Mouse (Mus musculus): ENCODE results near the gene Cfap73. TPM values are rescaled to one million over a fixed set of nuclear protein-coding genes. Genes with fewer than 3 reads are reported as not detected.

Cfap73 gene
- polyA plus RNA-seq, 1 experiment from 2014 or later, result not detected

DNA sequence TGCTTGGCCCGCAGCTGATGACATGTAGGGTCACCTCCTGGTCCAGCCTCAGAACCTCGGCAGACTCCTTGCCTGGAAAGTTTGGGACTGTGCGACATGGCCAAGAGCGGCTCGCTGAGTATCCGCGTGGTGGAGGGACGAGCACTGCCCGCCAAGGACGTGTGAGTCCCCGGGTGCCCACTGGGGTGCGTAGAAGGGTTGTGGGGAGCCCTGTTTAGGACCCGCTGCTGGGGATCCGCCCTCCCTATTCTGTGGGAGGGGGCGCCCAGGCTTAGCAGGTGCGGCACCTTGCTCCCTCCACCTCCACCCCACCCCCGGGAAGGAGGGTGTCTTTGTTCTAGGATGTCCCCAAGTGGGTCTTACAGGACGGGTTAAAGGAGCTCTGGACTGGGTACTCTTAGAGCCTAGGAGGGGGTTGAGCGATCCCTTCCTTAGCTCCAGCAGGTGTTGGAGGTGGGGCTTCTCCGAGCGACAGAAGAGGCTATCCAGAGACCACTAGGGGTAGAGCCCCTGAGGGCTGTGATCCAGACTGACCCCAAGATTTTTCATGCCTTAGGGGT lies 15.4 kb upstream of the Cfap73 start:
- peaks cover 28% of the 10 kb centered on the region for H3K27me3 ChIP-seq (ENCODE audit: control insufficient read depth, insufficient read depth, low read length)

DNA sequence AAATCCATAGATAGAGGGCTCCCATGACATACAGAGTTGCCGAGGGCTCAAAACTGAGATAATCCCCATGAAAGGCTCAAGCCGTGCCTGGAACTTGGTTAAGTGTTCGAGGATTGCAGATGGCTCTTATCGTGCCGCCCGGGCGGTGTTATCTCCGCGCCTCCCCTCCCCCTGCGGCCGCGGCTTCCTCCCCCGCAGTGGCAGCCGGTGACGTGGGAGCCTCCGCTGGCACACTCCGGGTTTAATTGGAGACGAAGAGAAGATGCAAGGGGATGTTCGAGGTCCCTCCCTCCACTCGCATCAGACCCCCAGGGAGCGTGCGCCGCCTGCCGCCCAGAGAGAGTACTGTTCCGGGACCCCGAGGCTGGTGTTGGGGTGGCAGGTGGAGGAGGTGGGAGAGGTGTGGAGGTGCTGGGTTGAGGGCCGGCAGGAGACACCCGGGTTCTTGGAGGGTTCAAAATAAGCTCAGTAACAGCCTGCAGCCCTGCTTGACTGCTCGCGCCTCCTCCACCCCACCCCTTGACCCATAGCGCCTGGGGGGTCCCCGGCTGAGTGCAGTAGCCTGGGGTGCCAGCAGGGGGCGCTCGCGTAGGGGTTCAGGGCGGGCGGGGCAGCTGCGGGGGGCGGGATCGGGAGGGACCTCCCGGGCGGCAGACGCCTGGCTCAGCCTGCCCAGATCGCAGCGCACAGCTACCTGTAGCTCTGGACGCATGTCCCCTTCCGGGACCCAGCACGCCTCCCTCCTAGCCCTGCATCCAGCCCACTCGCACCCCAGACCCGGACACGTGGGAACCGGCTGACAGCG lies 14.7 kb upstream of the Cfap73 start, which contains the start of gene Rasal1:
Rasal1 (plus strand) TSS at position 244 of the 805 bp plus-strand sequence.
- H3K9ac ChIP-seq (ENCODE audit: low read depth, low read length), result peak within 1 kb of the TSS; percentile 31; the same call in 1 of the 2 replicates
- WGBS, result 1% methylated on average over 47 of the region's 53 CpGs
- H3K27me3 ChIP-seq (ENCODE audit: control insufficient read depth, insufficient read depth, low read length), result peaks cover 28% of the 10 kb centered on the region
- peak; percentile 78 for ATAC-seq (ENCODE audit: low FRiP score, low TSS enrichment)
- peak within 1 kb of the TSS; percentile 42 for H3K4me2 ChIP-seq (replicated peaks; ENCODE audit: low read depth, low read length)
- no peak within 1 kb of the TSS for H3K27ac ChIP-seq (ENCODE audit: low read depth, low read length)
- H3K36me3 ChIP-seq (ENCODE audit: control insufficient read depth, insufficient read depth, low read length), result no peaks in the 10 kb centered on the region
- H3K4me1 ChIP-seq (ENCODE audit: control insufficient read depth, insufficient read depth, low read length), result peaks cover 10% of the 10 kb centered on the region
- peak within 1 kb of the TSS; percentile 28 for H3K4me3 ChIP-seq (ENCODE audit: low read length)
- H3K9me3 ChIP-seq (ENCODE audit: control insufficient read depth, low read length), result no peaks in the 10 kb centered on the region

More for the DNA sequence above, 15.4 kb upstream of the Cfap73 start:
- Histone ChIP-seq H3K36me3 (ENCODE audit: control insufficient read depth, insufficient read depth, low read length) (no peaks in the 10 kb centered on the region), H3K4me2 (replicated peaks; ENCODE audit: low read depth, low read length) (peak overlapping the region; percentile 42), H3K4me3 (ENCODE audit: low read length) (peak overlapping the region; percentile 28), H3K27ac (ENCODE audit: low read depth, low read length) (no peak overlapping the region), H3K9me3 (ENCODE audit: control insufficient read depth, low read length) (no peaks in the 10 kb centered on the region), H3K4me1 (ENCODE audit: control insufficient read depth, insufficient read depth, low read length) (peaks cover 10% of the 10 kb centered on the region), H3K9ac (ENCODE audit: low read depth, low read length) (peak overlapping the region; percentile 31; the same call in 1 of the 2 replicates)
- peak; percentile 41 for ATAC-seq (ENCODE audit: low FRiP score, low TSS enrichment)
- 3% methylated on average over 21 of the region's 21 CpGs for WGBS

DNA sequence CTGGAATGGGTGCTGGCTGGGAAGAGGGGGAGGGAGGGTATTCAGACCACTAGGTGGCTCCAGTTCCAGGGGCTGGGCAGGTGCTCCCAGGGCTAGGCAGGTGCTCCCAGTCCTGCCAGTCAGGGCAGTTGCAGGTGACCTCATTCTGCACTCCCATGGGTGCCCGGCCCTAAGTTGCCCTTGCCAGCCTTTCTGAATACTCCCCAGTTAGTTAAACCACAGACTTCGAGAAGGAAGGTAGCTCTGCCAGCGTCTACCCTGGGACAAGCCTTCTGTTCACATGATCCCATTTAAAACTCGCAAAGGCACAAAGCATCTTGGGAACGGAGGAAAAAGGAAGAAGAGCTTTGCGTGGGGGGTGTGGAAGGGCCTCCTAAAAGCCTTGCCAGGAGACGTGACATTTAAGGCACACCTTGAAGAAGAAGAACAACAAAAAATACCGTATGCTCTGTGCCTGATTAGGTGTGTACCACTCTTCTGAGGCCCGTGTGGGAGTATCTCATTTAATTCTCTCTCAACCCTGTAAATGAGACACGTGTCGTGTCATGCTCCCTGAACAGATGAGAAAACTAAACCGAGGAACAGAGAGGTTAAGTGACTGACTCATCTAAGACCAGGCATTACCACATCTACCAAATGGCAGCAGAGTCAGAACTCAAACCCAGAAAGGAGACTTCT lies 13.9 kb upstream of the Cfap73 start:
- Histone ChIP-seq H3K4me3 (ENCODE audit: low read length) (0 out of 2 replicates have a peak overlapping the region, but pooled peaks have one; percentile 28), H3K9me3 (ENCODE audit: control insufficient read depth, low read length) (no peaks in the 10 kb centered on the region), H3K36me3 (ENCODE audit: control insufficient read depth, insufficient read depth, low read length) (no peaks in the 10 kb centered on the region), H3K27ac (ENCODE audit: low read depth, low read length) (no peak overlapping the region), H3K9ac (ENCODE audit: low read depth, low read length) (no peak overlapping the region), H3K27me3 (ENCODE audit: control insufficient read depth, insufficient read depth, low read length) (peaks cover 28% of the 10 kb centered on the region), H3K4me2 (replicated peaks; ENCODE audit: low read depth, low read length) (peak overlapping the region; percentile 42), H3K4me1 (ENCODE audit: control insufficient read depth, insufficient read depth, low read length) (peaks cover 10% of the 10 kb centered on the region)
- WGBS, result 25% methylated on average over 12 of the region's 12 CpGs
- ATAC-seq (ENCODE audit: low FRiP score, low TSS enrichment), result no peak

DNA sequence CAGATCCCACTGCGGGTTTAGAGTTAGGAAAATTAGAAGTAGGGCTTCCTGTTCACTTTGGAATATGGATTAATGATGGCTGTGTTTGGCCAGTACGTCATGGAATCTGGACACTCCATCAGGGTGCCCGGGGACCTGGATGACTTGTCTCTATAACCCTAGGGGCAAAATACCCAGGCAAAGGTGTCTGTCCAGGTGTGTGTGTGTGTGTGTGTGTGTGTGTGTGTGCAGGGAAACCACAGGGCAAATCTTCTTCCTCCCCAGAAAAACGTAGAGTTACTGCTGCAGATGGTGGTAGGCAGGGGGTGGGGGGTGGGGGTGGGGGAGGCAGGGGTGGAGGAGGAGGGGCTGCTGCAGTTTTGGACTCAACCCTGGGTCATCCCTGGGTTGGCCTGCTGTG lies 13.3 kb upstream of the Cfap73 start:
- 62% methylated on average over 4 of the region's 4 CpGs for WGBS
- Histone ChIP-seq H3K27ac (ENCODE audit: low read depth, low read length) (no peak overlapping the region), H3K9me3 (ENCODE audit: control insufficient read depth, low read length) (no peaks in the 10 kb centered on the region), H3K4me2 (replicated peaks; ENCODE audit: low read depth, low read length) (no peak overlapping the region), H3K4me1 (ENCODE audit: control insufficient read depth, insufficient read depth, low read length) (peaks cover 10% of the 10 kb centered on the region), H3K4me3 (ENCODE audit: low read length) (no peak overlapping the region), H3K9ac (ENCODE audit: low read depth, low read length) (no peak overlapping the region), H3K36me3 (ENCODE audit: control insufficient read depth, insufficient read depth, low read length) (no peaks in the 10 kb centered on the region), H3K27me3 (ENCODE audit: control insufficient read depth, insufficient read depth, low read length) (peaks cover 28% of the 10 kb centered on the region)
- ATAC-seq (ENCODE audit: low FRiP score, low TSS enrichment), result no peak

DNA sequence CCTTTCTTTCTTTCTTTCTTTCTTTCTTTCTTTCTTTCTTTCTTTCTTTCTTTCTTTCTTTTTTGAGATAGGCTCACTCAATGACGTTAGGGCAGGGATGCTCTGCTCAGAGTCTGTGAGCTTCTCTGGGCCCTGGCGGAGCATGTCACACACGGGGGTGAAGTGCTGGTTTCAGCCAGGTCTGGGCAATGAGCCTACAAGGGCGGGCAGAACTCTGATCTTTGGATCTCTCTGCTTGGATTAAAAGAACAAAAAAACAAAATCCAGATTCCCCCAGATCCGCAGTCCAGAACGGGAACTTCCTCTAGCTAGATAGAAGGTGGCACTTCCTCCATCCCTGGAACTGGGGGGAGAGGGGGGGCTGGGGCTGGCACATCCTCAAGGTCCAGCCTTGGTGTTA lies 11.8 kb upstream of the Cfap73 start:
- no peak overlapping the region for H3K4me2 ChIP-seq (replicated peaks; ENCODE audit: low read depth, low read length)
- no peaks in the 10 kb centered on the region for H3K9me3 ChIP-seq (ENCODE audit: control insufficient read depth, low read length)
- ATAC-seq (ENCODE audit: low FRiP score, low TSS enrichment), result no peak
- H3K9ac ChIP-seq (ENCODE audit: low read depth, low read length), result no peak overlapping the region
- peaks cover 10% of the 10 kb centered on the region for H3K4me1 ChIP-seq (ENCODE audit: control insufficient read depth, insufficient read depth, low read length)
- H3K4me3 ChIP-seq (ENCODE audit: low read length), result no peak overlapping the region
- no peaks in the 10 kb centered on the region for H3K36me3 ChIP-seq (ENCODE audit: control insufficient read depth, insufficient read depth, low read length)
- H3K27ac ChIP-seq (ENCODE audit: low read depth, low read length), result no peak overlapping the region
- peaks cover 28% of the 10 kb centered on the region for H3K27me3 ChIP-seq (ENCODE audit: control insufficient read depth, insufficient read depth, low read length)
- 60% methylated on average over 6 of the region's 6 CpGs for WGBS

DNA sequence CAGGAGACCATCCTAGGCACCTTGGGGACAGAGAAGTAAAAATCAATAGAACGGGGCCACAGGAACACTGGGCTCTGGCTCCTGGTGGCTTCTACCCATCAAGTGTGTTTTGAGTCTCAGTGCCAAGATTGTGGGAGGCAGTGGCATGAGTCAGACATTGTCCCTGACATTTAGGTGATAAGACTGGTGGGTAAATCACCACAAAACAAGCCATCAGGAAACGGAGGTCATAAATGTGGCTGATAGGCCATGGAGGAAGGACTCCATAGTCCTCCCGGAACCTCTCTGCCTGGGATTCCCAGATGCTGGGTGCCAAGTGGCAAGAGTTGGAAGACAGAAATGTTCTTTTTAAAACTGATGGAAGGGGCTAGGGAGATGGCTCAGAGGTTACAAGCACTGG lies 10.2 kb upstream of the Cfap73 start:
- no peak for ATAC-seq (ENCODE audit: low FRiP score, low TSS enrichment)
- H3K9me3 ChIP-seq (ENCODE audit: control insufficient read depth, low read length), result no peaks in the 10 kb centered on the region
- H3K27me3 ChIP-seq (ENCODE audit: control insufficient read depth, insufficient read depth, low read length), result peaks cover 17% of the 10 kb centered on the region
- H3K4me1 ChIP-seq (ENCODE audit: control insufficient read depth, insufficient read depth, low read length), result peaks cover 10% of the 10 kb centered on the region
- 67% methylated on average over 3 of the region's 3 CpGs for WGBS
- H3K27ac ChIP-seq (ENCODE audit: low read depth, low read length), result no peak overlapping the region
- H3K9ac ChIP-seq (ENCODE audit: low read depth, low read length), result no peak overlapping the region
- H3K4me3 ChIP-seq (ENCODE audit: low read length), result no peak overlapping the region
- H3K4me2 ChIP-seq (replicated peaks; ENCODE audit: low read depth, low read length), result no peak overlapping the region
- no peaks in the 10 kb centered on the region for H3K36me3 ChIP-seq (ENCODE audit: control insufficient read depth, insufficient read depth, low read length)

DNA sequence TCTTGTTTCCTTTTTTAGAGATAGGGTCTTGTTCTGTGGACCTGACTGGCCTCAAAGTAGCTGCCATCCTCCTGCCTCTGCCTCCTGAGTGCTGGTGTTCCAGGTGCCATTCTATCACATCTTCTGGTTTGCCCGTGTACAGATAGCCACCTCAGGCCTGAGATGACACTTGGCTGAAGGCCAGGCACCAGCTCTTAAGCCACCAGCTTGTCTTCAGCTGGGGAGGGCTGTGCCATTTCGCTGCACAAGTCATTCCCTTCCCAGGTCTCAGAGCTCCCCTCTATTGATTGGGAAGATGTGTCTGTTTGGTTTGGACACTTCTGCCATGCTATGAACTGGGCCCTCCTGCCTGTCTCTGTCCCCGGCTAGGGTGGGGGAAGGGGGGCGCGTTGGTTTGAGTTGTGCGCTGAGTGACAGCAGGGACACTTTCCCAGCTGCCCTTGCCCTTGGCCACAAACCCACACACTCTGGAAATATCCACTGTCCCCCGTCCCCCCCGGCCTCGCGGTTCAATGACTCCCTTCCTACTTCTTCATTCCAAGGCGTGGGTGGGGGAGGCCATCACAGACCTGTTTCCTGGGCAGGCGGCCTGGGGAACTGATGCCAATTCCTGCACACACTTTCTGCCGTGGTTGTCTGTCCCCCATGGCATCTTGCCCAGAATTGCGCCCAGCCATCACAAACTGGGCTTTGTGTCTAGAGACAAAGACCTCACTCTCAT lies 9.5 kb upstream of the Cfap73 start:
- Histone ChIP-seq H3K36me3 (ENCODE audit: control insufficient read depth, insufficient read depth, low read length) (no peaks in the 10 kb centered on the region), H3K9ac (ENCODE audit: low read depth, low read length) (no peak overlapping the region), H3K27ac (ENCODE audit: low read depth, low read length) (no peak overlapping the region), H3K4me1 (ENCODE audit: control insufficient read depth, insufficient read depth, low read length) (peaks cover 4% of the 10 kb centered on the region; the same call in 1 of the 2 replicates), H3K4me3 (ENCODE audit: low read length) (no peak overlapping the region), H3K9me3 (ENCODE audit: control insufficient read depth, low read length) (no peaks in the 10 kb centered on the region), H3K4me2 (replicated peaks; ENCODE audit: low read depth, low read length) (no peak overlapping the region), H3K27me3 (ENCODE audit: control insufficient read depth, insufficient read depth, low read length) (peaks cover 10% of the 10 kb centered on the region)
- 61% methylated on average over 14 of the region's 14 CpGs for WGBS
- ATAC-seq (ENCODE audit: low FRiP score, low TSS enrichment), result no peak

DNA sequence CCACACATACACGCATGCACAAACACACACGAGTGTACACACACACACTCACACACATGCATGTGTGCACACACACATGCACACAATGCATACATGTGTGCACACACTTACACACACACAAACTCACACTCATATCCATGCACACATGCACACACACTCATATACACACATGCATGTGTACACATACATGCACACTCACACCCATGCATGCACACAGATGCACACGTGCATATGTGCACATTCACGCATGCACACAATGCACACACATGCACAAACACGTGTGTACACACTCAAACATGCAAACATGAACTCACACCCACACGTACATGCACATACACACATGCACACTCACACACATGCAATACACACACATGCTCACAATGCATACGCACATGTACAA lies 6.1 kb upstream of the Cfap73 start:
- ATAC-seq (ENCODE audit: low FRiP score, low TSS enrichment), result no peak
- no peak overlapping the region for H3K9ac ChIP-seq (ENCODE audit: low read depth, low read length)
- H3K9me3 ChIP-seq (ENCODE audit: control insufficient read depth, low read length), result no peaks in the 10 kb centered on the region
- 90% methylated on average over 7 of the region's 7 CpGs for WGBS
- H3K4me2 ChIP-seq (replicated peaks; ENCODE audit: low read depth, low read length), result no peak overlapping the region
- H3K36me3 ChIP-seq (ENCODE audit: control insufficient read depth, insufficient read depth, low read length), result no peaks in the 10 kb centered on the region
- H3K27me3 ChIP-seq (ENCODE audit: control insufficient read depth, insufficient read depth, low read length), result no peaks in the 10 kb centered on the region
- H3K4me1 ChIP-seq (ENCODE audit: control insufficient read depth, insufficient read depth, low read length), result no peaks in the 10 kb centered on the region
- H3K27ac ChIP-seq (ENCODE audit: low read depth, low read length), result no peak overlapping the region
- no peak overlapping the region for H3K4me3 ChIP-seq (ENCODE audit: low read length)

All from kidney, embryonic 14.5 days (tissue).